Mouse (Mus musculus) B cell, adult 67 days (primary cell): ENCODE results near the gene Hoxa9. TPM values are rescaled to one million over a fixed set of nuclear protein-coding genes. Genes with fewer than 3 reads are reported as not detected.

Source experiments
- total RNA-seq, 2 experiments: library from RNA; stranded (reverse); gene quantifications; 4 replicates each; pipeline ENCODE4 v1.2.4; 2023

The Hoxa9 gene
- total RNA-seq = not detected

DNA sequence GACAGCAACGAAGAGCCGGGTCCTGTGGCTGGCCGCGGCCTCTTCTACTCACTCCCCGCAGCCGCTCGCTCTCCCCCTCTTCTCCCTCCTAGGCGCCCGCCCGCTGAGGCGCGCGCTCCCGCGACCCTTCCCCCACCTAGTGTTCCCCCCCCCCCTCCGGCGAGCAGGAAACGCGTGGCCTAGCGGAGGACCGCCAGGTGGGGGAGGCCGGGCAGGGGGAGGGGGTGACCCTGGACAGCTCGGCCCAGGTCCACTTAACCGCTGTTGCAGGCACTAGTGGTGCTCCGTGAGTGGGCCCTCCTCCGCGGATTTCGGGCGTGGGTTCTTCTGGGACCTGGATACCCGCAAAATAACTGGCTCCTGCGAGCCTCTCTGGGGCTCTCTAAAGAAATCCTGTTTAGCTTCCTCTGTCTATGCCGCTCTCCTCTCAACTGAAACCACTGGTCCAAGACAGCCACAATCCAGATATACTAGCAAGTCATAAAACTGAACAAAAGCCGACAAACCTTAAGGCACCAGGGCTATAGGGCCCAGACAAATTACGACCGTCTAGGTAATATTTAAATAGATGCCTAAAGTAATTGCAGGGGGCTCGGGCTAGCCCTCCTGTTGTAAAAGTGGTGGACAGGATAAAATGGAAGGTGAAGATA lies at the start of gene Hoxa9:
Hoxa9 (minus strand) TSS at position 574 of the 650 bp plus-strand sequence.

DNA sequence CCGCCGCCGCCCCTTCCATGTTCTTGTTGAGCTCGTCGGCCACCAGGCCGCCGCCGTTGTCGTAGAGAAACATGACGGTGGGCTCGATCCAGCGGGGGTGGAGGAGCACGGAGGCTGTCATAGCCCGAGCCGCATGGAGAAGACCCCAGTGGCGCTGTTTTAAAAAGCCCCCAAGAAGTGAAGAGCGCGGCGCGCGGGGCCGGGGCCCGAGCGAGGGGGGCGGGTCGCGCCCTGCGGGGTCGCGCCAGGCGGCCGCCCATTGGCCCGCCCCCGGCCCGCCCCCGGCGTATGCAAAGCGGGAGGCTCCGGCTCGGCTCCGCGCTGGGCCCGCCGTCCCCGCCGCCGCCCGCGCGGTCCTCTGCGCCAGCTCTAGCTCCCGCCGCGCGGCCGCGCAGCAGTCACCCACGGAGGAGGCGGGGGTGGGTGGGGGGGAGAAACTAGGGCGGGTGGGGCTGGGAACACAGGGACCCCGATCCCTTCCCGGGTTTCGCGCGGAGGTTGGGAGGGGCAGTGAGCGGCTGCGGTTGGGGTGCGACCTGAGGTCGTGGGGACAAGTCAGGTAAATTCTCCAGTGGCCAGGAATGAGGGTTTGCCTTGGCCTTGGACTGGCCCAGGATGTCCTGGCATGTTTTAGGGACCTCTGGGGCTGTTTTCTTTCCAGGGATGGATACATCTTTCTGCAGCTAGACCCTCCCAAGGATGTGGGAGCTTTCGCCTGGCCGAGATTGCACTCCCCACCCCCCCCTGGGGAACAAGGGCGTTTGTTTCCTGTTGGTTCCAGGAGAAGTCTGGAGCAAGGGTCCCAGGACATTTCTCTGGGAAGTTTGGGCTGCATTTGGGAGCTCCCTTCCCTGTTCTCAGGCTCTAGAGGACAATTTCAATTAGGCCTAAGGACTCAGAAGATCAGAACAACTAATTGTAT lies 30.0 kb upstream of the Hoxa9 start, which contains the start of gene Hoxa13:
Hoxa13 (minus strand) TSS at position 227 of the 922 bp plus-strand sequence.

DNA sequence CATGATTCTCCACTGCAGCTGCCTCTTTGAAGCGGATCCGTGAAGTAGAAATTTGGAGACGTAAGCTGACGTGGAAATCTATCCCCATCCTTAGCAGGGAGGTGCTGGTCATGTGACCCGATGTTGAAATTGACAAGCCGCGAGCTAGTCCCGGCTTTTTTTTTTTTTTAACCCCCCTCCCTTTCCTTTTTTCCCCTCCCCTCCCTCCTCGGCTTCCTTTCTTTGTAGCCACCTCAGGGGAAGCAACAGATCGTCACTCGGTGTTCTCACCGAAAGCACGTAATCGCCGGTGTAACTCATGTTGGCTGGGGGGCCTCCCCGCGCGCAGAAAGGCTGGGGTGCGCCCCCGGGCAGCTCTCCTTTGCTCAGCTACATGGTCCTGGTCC lies 14.9 kb upstream of the Hoxa9 start, which contains the start of gene Hoxa11:
Hoxa11 (minus strand) TSS at position 54 of the 386 bp plus-strand sequence.

DNA sequence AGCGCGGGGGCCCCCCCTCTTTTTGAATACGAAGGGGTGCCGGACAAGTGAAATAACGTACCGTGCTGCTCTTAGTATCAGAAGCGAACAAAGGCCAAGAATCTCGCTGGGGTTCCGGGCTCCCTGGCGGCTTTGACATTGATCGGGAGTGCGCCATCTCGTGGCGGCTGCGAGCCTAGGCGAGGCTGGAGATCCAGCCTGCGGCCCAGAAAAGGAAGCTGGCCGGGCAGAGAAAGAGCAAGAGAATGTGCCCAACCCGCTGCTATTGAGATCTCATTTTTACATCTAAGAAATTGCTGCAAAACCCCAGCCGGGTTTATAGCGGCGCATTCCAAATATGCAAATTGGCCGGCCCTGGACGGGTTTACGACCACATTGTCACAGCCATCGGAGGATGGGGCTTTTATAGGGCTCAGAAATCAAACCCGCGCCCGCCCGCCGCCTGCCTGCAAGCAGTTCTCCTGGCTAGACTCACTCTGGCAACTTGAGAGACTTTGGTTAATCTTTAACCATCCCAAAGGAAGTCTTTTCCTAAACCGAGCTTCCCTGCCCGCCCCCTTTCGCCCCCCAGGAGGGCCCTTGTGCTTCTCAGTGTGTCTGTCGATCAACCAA lies 9.6 kb upstream of the Hoxa9 start, which contains the start of gene Hoxa10:
Hoxa10 (minus strand) TSS at position 466 of the 612 bp plus-strand sequence.

DNA sequence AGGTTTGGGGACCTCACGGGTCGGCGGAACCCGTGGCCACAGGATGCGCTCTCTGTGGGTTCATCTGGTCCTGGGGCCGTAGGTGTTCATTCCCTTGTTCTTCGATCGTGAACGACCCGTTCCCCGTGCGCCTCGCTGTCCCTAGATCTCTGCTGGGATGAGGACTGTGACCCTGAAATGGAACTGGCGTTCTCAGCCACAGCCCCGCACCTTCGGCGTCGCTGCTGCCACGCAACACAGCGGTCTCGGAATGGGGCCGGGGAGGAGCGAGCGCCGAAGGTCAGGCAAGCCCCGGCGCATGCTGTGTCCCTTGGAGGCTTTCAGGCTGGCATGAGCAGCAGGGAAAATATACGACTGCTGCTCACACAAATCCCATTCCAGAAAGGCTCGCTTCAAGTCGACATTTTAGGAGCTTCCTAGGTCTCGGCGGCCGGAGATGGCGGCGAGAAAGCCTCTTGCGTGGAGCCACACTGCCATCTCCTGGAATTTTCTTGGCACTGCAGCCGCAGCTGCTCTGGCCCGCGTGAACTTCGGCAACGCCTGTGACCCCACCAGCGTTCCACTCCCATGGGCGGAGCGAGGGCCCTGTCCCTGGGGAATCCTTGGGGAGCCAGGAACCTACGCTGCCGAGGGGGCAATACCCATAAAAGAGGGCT lies 9.4 kb downstream of the Hoxa9 start, which contains the start of gene Hoxa7:
Hoxa7 (minus strand) TSS at position 518 of the 656 bp plus-strand sequence.

DNA sequence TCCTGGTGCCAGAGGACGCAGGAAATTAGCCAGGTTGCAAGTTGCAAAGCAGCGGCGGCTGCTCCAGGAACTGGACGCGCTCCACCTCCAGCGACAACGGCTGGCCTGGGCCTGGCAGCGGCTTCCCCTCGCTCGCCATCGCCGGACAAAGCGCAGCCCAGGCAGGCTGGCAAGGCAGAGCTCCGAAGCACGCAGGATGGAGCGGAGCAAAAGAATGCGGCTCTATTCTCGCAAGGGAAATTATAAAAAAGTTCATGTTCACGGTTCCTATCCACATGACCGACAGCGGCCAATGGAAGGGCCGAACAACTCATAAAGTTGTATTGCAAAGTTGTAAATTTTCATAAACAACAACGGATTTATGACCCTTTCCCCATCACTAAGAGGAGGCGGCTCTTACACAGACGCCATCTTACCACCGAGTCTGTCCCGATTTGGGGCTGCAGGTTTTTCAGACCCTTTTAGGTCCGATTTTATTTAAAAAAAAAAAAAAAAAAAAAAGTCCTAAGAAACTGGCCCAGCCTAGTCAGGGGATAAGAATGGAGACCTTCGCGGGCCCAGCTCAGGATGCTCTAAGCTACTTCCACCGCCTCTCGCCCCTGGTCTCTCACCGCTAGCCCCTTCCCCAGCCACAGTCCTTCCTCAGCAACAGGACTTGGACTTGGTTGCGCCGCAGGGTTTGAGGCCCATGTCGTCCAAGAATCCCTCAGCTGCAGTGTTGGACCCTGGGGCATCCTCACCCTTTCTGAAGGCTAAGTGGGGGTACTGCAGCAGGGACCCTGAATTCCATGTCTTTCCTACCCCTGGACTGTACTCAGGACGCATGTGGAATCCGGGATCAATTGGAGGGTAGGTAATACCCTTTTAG lies 17.5 kb downstream of the Hoxa9 start, which contains the start of the genes Hoxa3 and Gm28308:
Hoxa3 (minus strand) TSS at position 218 of the 868 bp plus-strand sequence.
Gm28308 (minus strand) TSS at position 221 of the 868 bp plus-strand sequence.

DNA sequence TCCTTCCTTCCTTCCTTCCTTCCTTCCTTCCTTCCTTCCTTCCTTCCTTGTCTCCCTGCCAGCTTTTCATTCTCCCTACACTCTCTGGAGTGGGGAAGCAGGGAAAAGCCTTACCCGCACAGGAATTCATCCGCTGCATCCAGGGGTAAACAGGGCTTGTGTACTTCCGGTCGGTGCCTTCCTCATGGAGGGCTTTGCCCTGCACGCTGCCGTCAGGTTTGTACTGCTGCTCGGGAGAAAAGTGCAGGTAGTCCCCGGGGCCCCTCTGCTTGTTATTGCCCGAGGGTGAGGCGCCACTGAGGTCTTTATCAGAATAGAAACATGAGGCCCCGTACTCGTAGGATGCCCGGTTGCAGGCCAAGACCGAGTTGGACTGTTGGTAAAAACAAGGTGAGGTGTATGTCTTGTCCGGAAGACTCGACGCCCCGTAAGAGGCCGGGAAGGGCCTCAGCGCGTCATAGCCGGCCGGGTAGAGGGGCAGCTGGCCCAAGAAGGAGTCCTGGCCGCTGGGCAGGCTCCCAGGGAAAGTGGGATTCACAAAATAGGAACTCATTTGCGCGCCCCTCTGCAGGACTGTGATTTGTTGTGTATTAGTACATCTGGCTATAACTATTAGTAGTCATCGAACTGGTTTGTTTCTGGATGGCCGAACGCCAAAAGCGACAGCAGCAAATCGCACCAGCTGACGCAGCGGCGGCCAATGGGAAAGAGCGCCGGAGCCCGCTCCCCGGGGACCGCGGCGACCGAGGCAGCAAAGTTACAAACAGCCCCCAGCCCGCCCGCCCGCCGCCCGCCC lies 22.6 kb downstream of the Hoxa9 start, which contains the start of gene Hoxa6:
Hoxa6 (minus strand) TSS at position 651 of the 796 bp plus-strand sequence.

DNA sequence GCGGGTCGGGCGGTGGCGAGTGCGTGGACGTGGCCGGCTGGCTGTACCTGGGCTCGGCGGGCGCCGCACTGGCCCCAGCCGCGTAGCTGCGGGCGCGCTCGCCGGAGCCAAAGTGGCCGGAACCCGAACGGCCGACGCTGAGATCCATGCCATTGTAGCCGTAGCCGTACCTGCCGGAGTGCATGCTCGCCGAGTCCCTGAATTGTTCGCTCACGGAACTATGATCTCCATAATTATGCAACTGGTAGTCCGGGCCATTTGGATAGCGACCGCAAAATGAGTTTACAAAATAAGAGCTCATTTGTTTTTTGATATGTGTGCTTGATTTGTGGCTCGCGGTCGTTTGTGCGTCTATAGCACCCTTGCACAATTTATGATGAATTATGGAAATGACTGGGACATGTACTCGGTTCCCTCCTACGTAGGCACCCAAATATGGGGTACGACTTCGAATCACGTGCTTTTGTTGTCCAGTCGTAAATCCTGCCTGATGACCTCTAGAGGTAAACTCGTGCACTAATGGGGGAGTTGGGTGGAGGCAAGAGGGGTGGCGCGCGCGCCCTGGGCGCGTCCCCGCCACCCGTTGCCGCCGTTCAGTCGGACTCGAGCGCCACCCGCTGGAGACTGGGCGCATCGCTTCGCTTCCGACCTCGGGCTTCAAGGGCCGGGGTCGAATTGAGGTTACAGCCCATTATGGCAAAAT lies 26.7 kb downstream of the Hoxa9 start, which contains the start of gene Hoxa5:
Hoxa5 (minus strand) TSS at position 538 of the 703 bp plus-strand sequence.

DNA sequence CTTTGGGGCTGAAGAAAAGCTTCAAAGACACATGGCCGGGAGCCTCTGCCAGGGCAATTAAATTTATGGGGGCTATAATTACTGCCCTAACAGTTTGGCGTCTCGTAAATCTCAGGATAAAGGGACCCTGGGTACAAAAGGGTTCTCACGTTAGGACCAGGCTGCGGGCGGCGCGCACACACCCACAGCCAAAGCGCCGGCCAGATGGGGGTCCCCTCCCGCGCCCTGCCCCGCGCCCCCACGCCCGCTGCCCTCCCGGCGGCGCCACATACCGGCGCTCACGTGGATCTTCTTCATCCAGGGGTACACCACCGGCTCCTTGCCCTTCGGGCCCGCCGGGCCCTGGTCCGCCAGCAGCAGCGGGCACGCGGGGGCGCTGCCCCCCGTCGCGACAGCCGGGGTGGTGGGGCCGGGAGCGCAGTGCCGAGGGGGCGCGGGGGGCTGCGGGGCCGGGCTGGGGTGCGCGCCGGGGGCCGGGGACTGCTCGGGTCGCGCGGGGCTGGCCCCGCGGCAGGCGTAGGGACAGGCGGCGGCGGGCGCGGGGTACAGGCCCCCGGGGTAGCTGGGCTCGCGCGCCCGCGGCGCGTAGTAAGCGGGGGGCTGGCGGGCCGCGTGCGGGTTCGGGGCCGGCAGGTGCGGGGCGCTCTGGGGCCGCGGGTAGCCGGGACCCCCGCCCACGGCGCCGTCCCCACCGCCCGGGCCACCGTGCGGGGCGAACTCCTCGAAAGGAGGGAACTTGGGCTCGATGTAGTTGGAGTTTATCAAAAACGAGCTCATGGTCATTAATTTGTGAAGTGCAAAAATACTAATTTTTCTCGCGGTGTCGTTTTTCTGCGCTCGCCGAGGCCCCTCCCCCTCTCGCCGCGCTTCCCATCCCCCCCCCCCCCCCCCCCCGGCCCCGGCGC lies 39.7 kb downstream of the Hoxa9 start, which contains the start of gene Hoxa4:
Hoxa4 (minus strand) TSS at position 848 of the 905 bp plus-strand sequence.

DNA sequence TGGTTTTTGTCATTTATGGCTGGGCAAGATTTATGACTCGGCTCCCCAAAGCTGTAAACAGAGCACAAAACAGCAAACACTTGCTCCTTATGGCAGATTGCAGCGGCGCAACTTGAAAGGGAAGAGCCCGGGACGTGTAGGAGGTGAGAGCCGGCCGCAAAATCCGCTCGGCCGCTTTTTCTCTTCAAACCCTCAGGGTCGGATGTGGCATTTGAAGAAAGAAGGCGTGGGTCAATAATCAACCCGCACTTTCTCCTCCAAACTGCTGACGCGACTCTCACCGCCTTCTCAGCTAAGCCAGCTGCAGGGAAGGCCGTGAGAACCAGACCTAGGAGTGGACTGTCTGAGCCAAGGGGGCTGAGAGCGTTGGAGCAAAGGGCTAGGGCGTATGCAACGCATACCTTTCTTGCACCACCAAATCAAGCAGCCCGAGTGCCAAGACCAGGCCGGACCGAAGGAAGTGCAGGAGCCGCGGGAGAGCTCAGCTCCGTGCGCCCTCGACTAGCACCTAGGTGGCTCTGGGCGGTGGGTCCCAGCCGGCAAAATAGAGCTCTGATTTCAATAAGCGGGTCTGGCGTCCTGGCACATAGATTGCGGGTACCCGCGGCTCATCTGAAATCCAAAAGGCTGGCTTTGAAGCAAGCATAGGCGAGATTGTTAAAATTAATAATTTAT lies 53.7 kb downstream of the Hoxa9 start, which contains the start of gene 5730596B20Rik:
5730596B20Rik (plus strand) TSS at position 438 of the 675 bp plus-strand sequence.

Other genes with a start within 250 kb of the Hoxa9 start
- gene Skap2, start 218.5 kb downstream of the Hoxa9 start, total RNA-seq = 10 to 100 TPM; 48.5 to 50.5 TPM
- gene Hoxa1, start 72.8 kb downstream of the Hoxa9 start, total RNA-seq = not detected
- gene Hoxa2, start 66.3 kb downstream of the Hoxa9 start, total RNA-seq = not detected
- gene 5730596B20Rik, start 53.6 kb downstream of the Hoxa9 start, total RNA-seq = not detected
- not detected for gene Hoxa4, start 39.3 kb downstream of the Hoxa9 start, total RNA-seq
- not detected for gene Hoxa5, start 26.5 kb downstream of the Hoxa9 start, total RNA-seq
- not detected for gene Hoxa6, start 22.4 kb downstream of the Hoxa9 start, total RNA-seq
- gene Hoxa3, start 17.8 kb downstream of the Hoxa9 start, total RNA-seq = not detected
- gene Gm28308, start 17.8 kb downstream of the Hoxa9 start, total RNA-seq = not detected
- under 1 TPM in 1 of 2 experiments, not detected in 1; 0.30 TPM for gene Hoxa7, start 9.2 kb downstream of the Hoxa9 start, total RNA-seq
- not detected for gene Hoxa10, start 9.8 kb upstream of the Hoxa9 start, total RNA-seq
- gene Hoxa11, start 14.7 kb upstream of the Hoxa9 start, total RNA-seq = not detected
- not detected for gene Hoxa13, start 29.8 kb upstream of the Hoxa9 start, total RNA-seq
- gene Evx1, start 82.4 kb upstream of the Hoxa9 start, total RNA-seq = not detected